Mouse (Mus musculus) heart, embryonic 11.5 days (tissue): ENCODE results near the gene Zfp239. TPM values are rescaled to one million over a fixed set of nuclear protein-coding genes. Genes with fewer than 3 reads are reported as not detected.
"Not testable (repeated sequence)": the region's sequence is repeated elsewhere in the genome, so short reads cannot be mapped to it uniquely, and the experiment has no call there.

Experiments
- ATAC-seq: fragments of 200-750 bp; cut with Nextera tagmentation; replicated peaks from 2 replicates; pipeline ENCODE4 v1.8.0; 2017; ENCODE audit warnings: moderate library complexity; ENCODE audit not compliant: insufficient number of reproducible peaks, low FRiP score, low TSS enrichment
- H3K27ac ChIP-seq: fragments of 300-500 bp; sonication (generic); 2 replicates; pipeline ENCODE4 v1.5.1; 2014; ENCODE audit warnings: mild to moderate bottlenecking, low read depth, low read length
- H3K27me3 ChIP-seq: fragments of 300-500 bp; sonication (generic); 2 replicates; pipeline ENCODE4 v1.6.1; 2014; ENCODE audit warnings: mild to moderate bottlenecking, low read length, mixed read lengths; ENCODE audit not compliant: control insufficient read depth, insufficient read depth
- H3K36me3 ChIP-seq: fragments of 300-500 bp; sonication (generic); 2 replicates; pipeline ENCODE4 v1.6.1; 2014; ENCODE audit warnings: mild to moderate bottlenecking, low read length, moderate library complexity, mixed read lengths; ENCODE audit not compliant: control insufficient read depth, insufficient read depth
- H3K4me1 ChIP-seq: fragments of 300-500 bp; sonication (generic); 2 replicates; pipeline ENCODE4 v1.6.1; 2014; ENCODE audit warnings: low read length; ENCODE audit not compliant: control insufficient read depth, insufficient read depth
- H3K4me2 ChIP-seq: fragments of 300-500 bp; sonication (generic); 2 replicates; pipeline ENCODE4 v1.6.1; 2014; ENCODE audit warnings: mild to moderate bottlenecking, moderate library complexity
- H3K4me3 ChIP-seq: fragments of 300-500 bp; sonication (generic); 2 replicates; pipeline ENCODE4 v1.5.1; 2014; ENCODE audit warnings: low read depth, low read length
- H3K9ac ChIP-seq: fragments of 300-500 bp; sonication (generic); 2 replicates; pipeline ENCODE4 v1.6.1; 2014; ENCODE audit warnings: mild to moderate bottlenecking, low read depth, low read length, moderate library complexity
- H3K9me3 ChIP-seq: fragments of 300-500 bp; sonication (generic); replicated peaks from 2 replicates; pipeline ENCODE4 v1.6.1; 2016; ENCODE audit warnings: low read length; ENCODE audit not compliant: control insufficient read depth
- WGBS: fragments of 180-500 bp; shearing (Covaris S2); extraction: QIAGEN DNeasy Blood & Tissue Kit; methylation state at CpG from one replicate; pipeline ENCODE4 v1.1.7; 2014; ENCODE audit not compliant: insufficient replicate concordance; 5-methylcytosine and 5-hydroxymethylcytosine counted together
- polyA plus RNA-seq: library from polyadenylated mRNA; unstranded; fragments of >200 nt; fragmentation: Nextera tagmentation; extraction: Ambion mirVana; gene quantifications from 2 replicates; pipeline ENCODE4 v1.2.1, GENCODE M21; 2014

Zfp239 gene
- polyA plus RNA-seq, 1 experiment from 2014 or later, result 4.1 TPM

DNA sequence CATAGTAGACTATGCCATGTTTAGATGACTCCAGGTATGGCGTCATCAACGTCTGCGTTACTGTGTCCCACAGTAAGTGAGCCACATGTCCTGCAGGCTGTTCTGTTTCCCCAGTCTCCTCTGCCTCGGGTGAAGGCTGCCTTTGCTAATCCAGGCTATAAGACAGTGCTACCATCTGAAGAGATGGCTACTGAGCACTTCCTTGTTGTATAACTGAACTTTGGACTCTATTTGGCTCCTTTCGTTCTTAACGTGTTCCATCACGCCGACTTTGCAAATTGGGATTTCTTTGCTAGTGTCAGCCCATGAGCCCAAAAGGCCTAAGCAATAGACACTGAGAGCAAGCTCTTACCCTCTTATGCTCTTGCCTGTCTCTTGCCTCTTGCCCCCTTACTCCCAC is 6.3 kb downstream of the Zfp239 start:
- no peak overlapping the region for H3K4me3 ChIP-seq
- H3K27ac ChIP-seq, result no peak overlapping the region
- peaks cover 3% of the 10 kb centered on the region; the same call in 1 of the 2 replicates for H3K4me1 ChIP-seq
- H3K9me3 ChIP-seq, result no peaks in the 10 kb centered on the region
- 87% methylated on average over 8 of the region's 8 CpGs for WGBS
- no peaks in the 10 kb centered on the region for H3K36me3 ChIP-seq
- H3K4me2 ChIP-seq, result no peak overlapping the region
- no peak overlapping the region for H3K9ac ChIP-seq
- no peaks in the 10 kb centered on the region for H3K27me3 ChIP-seq
- no peak for ATAC-seq

- ATAC-seq, result no peak
- no peaks in the 10 kb centered on the region for H3K4me1 ChIP-seq
- H3K9ac ChIP-seq, result no peak overlapping the region
- no peaks in the 10 kb centered on the region for H3K9me3 ChIP-seq
- no peak overlapping the region for H3K4me3 ChIP-seq
- H3K27ac ChIP-seq, result no peak overlapping the region
- H3K36me3 ChIP-seq, result no peaks in the 10 kb centered on the region
- H3K27me3 ChIP-seq, result no peaks in the 10 kb centered on the region
- WGBS, result 66% methylated on average over 14 of the region's 14 CpGs
- H3K4me2 ChIP-seq, result no peak overlapping the region
Observed at GRCm38 (mm10) chr6:117871034-117871433, 9.1 kb downstream of the Zfp239 start.

DNA sequence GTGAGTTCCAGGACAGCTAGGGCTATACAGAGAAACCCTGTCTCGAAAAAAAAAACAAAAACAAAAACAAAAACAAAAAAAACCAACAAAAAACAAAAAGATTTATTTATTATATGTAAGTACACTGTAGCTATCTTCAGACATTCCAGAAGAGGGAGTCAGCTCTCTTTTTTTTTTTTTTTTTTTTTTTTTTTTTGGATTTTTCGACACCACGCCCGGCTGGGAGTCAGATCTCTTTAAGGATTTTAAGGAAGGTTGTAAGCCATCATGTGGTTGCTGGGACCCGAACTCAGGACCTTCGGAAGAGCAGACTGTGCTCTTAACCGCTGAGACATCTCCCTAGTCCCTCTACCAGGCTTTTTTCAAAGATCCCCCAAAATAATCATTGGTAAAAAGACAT is 11.6 kb downstream of the Zfp239 start:
- H3K9ac ChIP-seq, H3K27me3 ChIP-seq, H3K36me3 ChIP-seq, H3K9me3 ChIP-seq, H3K4me3 ChIP-seq, H3K4me2 ChIP-seq, H3K27ac ChIP-seq, H3K4me1 ChIP-seq, ATAC-seq: not testable (repeated sequence)
- WGBS, result 80% methylated on average over 7 of the region's 7 CpGs

DNA sequence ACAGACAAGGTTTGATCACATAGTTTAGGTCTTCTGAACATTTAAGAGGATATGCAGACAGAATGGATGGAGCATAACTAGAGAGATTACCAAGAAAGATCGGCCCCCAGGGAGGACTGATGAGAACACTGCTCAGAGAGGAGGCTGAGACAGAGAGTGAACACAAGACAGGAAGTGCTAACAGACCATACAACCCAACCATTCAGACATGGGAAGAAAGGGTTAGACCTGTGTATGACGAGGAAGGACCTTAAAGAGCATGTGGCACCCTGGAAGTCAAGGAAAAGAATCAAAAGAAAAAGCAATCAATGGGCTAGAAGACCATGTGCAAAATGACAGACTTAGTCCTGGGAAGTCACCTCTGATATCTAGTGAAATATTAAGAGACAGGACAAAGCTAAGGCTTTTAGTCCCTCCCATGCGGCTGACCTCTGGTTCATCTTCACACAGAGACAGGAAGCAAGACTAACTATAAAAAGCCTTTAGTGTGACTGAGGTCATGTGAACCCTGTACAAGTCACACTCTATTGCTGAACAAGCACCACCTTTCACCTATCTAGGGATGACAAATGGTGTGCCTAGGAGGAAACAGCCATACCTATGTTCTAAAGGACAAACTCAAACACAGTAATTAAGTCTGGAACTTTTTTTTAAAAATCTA is 12.9 kb downstream of the Zfp239 start:
- WGBS, result 79% methylated on average over 3 of the region's 3 CpGs
- Histone ChIP-seq H3K9me3 (no peaks in the 10 kb centered on the region), H3K27ac (no peak overlapping the region), H3K4me2 (no peak overlapping the region), H3K36me3 (no peaks in the 10 kb centered on the region), H3K9ac (no peak overlapping the region), H3K4me1 (no peaks in the 10 kb centered on the region), H3K27me3 (no peaks in the 10 kb centered on the region), H3K4me3 (no peak overlapping the region)
- ATAC-seq, result no peak

GRCm38 (mm10) chr6:117878700-117879407 is 17.0 kb downstream of the Zfp239 start:
- Histone ChIP-seq H3K27me3 (no peaks in the 10 kb centered on the region), H3K36me3 (no peaks in the 10 kb centered on the region), H3K4me3 (peak overlapping the region; percentile 53), H3K4me1 (peaks cover 5% of the 10 kb centered on the region; the same call in 1 of the 2 replicates), H3K4me2 (peak overlapping the region; percentile 72), H3K9ac (peak overlapping the region; percentile 91), H3K9me3 (no peaks in the 10 kb centered on the region), H3K27ac (peak overlapping the region; percentile 99)
- ATAC-seq, result peak; percentile 85
- 10% methylated on average over 26 of the region's 26 CpGs for WGBS

GRCm38 (mm10) chr6:117879408-117880115 is 17.7 kb downstream of the Zfp239 start:
- peak overlapping the region; percentile 91 for H3K9ac ChIP-seq
- no peaks in the 10 kb centered on the region for H3K36me3 ChIP-seq
- peak overlapping the region; percentile 72 for H3K4me2 ChIP-seq
- peaks cover 5% of the 10 kb centered on the region; the same call in 1 of the 2 replicates for H3K4me1 ChIP-seq
- under 1% methylated on average over 67 of the region's 67 CpGs for whole genome bisulfite sequencing
- ATAC-seq, result peak; percentile 91
- H3K27ac ChIP-seq, result peak overlapping the region; percentile 99
- H3K9me3 ChIP-seq, result no peaks in the 10 kb centered on the region
- H3K27me3 ChIP-seq, result no peaks in the 10 kb centered on the region
- H3K4me3 ChIP-seq, result peak overlapping the region; percentile 53

DNA sequence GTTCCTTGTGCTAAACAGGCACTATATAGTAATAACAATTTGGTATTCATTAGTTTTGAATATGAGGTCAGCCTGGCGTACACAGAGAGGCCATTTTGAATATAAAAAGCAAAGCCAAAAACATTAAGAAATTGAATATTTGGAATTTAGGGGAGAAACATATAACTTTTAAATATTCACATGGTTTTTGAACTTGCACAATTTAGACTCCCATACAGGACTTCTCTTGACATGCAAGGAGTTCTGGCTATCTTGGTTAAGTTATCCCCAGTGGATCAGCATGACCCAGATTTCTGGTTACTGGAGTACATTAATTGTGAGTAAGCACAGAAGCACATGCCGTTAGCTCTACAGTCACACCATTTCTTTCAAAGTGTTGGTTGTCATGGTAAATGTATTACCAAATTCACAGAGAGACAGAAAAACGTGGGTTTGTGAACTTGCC is 18.5 kb downstream of the Zfp239 start:
- Histone ChIP-seq H3K27me3 (no peaks in the 10 kb centered on the region), H3K9ac (peak overlapping the region; percentile 31), H3K4me2 (peak overlapping the region; percentile 72), H3K4me3 (peak overlapping the region; percentile 53), H3K36me3 (no peaks in the 10 kb centered on the region), H3K27ac (peak overlapping the region; percentile 99), H3K9me3 (no peaks in the 10 kb centered on the region), H3K4me1 (peaks cover 5% of the 10 kb centered on the region; the same call in 1 of the 2 replicates)
- 57% methylated on average over 3 of the region's 3 CpGs for WGBS
- ATAC-seq, result no peak

- ATAC-seq, result no peak
- WGBS, result 83% methylated on average over 7 of the region's 7 CpGs
- no peak overlapping the region for H3K4me3 ChIP-seq
- H3K36me3 ChIP-seq, result no peaks in the 10 kb centered on the region
- H3K9me3 ChIP-seq, result no peaks in the 10 kb centered on the region
- no peaks in the 10 kb centered on the region for H3K27me3 ChIP-seq
- peak overlapping the region; percentile 72 for H3K4me2 ChIP-seq
- H3K4me1 ChIP-seq, result peaks cover 5% of the 10 kb centered on the region; the same call in 1 of the 2 replicates
- no peak overlapping the region for H3K9ac ChIP-seq
- H3K27ac ChIP-seq, result 0 out of 2 replicates have a peak overlapping the region, but pooled peaks have one; percentile 3
Observed at GRCm38 (mm10) chr6:117881229-117881628, 19.3 kb downstream of the Zfp239 start.
